Mouse (Mus musculus): ENCODE measurements around the gene Vps35l. TPM values are rescaled to one million over a fixed set of nuclear protein-coding genes. Genes with fewer than 3 reads are reported as not detected.

Vps35l gene
- total RNA-seq, 2 experiments from 2014 or later, result 49.5 to 51.6 TPM

DNA sequence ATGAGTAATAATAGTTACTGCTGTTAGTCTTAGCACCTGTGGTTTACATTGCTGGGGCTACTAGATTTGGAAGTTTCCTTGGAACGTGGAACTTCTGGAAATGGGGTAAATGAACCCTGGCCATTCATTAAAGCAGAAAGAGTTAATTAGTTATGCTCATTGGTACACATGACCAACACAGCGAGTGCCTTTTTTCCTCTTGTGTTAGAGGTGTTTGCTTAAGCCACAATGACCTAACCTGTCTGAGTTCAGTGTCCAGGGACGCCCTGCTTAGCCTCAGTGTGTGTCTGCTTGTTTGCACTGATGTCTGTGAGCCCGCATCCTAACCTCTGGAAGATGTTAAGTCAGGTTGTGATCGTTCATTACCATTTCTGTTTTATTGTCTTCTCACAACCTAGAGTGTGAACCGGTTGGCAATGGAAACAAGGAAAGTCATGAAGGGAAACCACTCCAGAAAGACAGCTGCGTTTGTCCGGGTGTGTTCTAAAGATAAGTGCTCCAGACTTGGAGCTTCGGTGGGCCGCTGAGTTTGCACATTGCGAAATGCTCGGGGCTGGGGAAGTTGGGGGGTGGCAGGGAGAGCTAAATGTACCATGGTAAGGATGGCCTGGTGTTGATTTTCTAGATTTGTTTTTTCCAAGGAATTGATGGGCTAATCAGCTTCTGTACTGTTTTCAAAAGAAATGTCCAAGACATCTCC lies 71.5 kb downstream of the Vps35l start:
- no peak for ATAC-seq (ENCODE audit: poor library complexity, severe bottlenecking)

DNA sequence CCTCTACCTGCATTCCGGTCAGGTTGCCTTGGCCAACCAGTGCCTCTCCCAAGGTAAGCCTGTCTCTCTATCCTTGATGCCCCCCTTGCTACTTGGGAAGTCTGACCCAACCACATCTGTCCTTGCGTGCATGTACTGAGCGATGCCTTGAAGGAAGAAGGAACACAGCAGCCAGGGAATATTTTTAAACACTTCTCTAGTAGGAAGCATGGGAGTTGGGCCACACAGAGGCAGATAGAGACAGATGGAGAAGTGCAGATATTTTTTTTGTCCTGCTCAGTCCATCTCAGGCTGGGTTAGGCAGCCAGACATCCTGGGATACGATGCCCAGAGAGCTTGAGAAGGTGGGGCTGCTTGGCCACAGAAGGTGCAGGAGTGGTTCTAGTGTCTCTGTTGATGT lies 73.6 kb downstream of the Vps35l start:
- ATAC-seq (ENCODE audit: poor library complexity, severe bottlenecking), result no peak

DNA sequence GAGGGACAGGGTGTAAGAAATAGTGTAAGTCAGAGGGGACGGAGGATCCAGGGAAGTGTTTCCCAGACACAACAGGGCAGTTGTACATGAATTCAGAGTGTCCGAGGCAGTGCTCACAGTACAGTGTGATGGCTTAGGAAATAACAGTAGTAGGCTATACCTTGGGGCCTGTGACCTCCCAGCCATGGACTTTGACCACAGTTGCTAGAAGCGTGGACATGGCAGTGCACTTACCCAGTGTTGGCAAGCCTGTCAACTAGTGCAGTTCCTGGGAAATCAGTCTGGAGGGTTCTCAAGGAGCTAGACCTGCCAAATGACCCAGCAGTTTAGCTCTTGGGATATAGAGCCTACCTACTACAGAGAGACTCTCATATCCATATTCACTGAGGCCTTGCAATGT lies 76.2 kb downstream of the Vps35l start:
- no peak for ATAC-seq (ENCODE audit: poor library complexity, severe bottlenecking)

DNA sequence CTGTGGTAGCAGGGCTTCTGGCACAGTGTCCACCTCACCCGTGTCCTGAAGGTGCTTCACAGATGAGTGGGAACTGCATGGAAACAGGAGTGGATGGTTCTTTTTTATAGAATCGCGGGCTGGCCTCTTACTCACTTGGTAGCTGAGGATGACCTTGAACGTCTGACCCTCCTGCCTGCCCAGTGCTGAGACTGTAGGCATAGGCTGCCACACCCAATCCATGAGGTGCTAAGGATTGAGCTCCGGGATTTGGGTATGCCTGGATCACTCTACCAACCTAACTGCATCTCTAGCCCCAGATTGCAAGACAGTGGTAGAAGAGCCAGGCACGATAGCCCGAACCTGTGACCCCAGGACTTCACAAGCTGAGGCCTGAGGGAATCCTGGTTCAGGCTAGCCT lies 77.7 kb downstream of the Vps35l start:
- no peak for ATAC-seq (ENCODE audit: poor library complexity, severe bottlenecking)

DNA sequence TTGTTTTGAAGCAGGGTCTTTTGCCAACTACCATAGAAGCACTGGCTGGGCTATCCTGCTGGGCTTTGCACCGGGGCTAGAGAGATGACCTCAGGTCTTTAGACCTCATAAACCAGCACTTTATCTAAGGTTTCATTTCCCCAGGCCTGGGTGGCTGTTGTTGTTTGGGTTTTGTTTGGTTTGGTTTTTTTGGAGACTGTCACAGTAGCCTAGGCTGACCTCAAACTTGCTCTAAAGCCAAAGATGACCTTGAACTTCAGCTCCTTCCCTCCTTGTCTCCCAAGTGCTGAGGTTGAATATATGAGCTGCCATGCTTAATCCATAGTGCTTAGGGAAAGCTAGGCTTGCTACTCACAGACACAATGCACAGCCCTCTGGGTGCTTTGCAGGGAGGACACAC lies 79.6 kb downstream of the Vps35l start:
- no peak for ATAC-seq (ENCODE audit: poor library complexity, severe bottlenecking)

DNA sequence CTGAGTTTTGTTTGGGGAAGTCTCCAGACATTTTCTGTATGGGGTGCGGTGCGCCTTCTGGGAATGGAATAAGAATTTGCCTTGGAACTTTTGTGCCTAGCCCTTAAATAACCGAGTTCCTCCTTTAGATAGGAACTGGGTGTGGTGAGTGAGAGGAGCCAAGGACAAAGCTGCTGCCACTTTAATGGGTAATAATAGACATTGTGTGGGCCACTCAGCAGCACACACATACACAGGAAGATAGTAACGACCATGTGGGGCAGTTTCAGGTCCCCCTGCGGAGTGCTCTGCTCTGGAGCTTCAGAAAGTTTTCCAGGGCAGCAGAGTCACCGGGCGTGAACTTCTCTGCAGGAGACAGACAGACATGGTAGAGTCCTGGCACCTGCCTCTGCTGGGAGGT lies 81.3 kb downstream of the Vps35l start:
- ATAC-seq (ENCODE audit: poor library complexity, severe bottlenecking), result peak; percentile 52

DNA sequence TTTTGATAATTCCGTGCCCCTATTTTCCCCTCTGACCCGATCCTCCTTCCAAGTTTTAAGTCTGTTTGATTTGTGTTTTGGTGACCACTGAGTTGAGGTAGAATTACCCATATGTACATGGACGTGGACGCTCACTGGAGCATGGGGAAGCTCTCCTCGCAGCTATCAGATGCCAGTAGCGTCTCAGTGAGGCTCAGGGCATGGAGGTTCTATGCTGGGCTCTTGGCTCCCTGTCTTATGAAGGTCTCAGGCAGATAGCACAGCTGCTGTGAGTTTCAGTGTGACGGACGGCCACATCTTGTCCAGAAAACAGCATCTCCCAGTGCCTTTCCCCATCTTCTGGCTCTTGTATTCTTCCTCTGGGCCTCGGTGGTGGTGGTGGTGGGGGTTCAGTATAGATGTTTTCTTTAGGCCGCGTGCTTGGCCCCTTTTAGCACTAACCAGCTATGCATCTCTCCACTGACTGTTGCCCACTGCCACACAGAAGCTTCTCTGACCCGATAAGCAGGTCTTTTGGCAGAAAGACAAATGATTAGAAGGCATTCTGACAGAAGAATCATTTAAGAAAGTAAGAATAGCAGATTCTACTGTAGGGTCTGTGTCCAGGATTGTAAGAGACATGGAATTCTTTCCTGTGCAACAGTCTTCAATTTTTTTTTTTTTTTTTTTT lies 82.0 kb downstream of the Vps35l start:
- ATAC-seq (ENCODE audit: poor library complexity, severe bottlenecking), result no peak

DNA sequence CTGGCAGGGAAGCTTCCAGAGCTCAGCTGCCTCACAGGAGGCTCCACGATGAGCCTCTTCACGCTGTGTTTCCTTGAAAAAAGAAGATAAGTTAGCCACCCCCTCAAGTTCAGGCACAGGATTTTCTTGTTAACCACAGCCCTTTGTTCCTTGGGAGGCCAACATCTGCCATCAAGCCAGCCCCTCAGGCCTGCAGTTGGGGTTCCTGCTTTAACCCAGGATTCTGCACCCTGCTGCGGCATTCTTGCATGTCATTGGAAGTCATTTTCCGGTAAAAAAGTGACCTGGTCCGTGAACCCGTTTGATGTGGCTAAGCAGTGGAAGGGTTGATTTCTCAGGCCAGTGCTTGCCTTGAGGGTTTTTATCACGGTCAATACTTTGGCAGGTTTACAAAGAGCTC lies 84.4 kb downstream of the Vps35l start:
- no peak for ATAC-seq (ENCODE audit: poor library complexity, severe bottlenecking)

DNA sequence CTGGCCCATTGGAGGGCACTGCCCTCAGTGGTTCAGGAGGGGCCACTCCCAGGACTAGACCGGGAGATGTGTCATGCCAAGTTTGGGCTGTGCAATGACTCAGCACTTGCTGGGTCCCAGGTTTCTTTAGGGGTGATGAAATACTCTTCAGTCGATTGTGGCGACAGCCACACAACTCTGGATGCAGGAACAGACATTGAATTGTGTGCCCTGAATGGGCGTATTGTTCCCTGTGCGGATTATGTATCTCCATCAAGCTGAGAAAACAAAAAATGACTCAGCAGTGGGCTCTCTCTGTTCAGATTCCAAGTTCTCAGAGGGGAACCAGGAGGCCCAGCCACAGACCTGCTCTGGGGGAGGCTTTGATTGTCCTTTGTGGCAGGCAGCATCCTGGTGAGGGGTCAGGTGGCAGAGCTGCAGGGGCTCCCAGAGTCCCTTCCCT lies 88.0 kb downstream of the Vps35l start:
- peak; percentile 50 for ATAC-seq (ENCODE audit: poor library complexity, severe bottlenecking)

DNA sequence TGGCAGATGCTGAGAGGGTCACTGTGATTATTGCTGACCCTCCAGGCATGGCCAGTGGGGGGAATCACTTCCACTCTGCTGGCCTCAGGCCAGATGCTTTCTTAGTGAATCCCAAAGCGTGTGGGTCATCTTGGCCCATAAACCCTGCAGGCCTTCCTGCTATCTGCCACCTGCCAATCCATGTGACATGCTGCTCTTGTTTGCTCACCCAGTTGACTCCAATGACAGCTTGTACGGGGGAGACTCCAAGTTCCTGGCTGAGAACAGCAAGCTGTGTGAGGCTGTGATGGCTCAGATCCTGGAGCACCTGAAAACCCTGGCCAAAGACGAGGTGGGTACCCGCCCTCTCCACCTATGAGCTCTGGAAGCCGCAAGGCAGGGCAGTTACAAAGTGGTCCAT lies 97.9 kb downstream of the Vps35l start:
- no peak for ATAC-seq (ENCODE audit: poor library complexity, severe bottlenecking)

DNA sequence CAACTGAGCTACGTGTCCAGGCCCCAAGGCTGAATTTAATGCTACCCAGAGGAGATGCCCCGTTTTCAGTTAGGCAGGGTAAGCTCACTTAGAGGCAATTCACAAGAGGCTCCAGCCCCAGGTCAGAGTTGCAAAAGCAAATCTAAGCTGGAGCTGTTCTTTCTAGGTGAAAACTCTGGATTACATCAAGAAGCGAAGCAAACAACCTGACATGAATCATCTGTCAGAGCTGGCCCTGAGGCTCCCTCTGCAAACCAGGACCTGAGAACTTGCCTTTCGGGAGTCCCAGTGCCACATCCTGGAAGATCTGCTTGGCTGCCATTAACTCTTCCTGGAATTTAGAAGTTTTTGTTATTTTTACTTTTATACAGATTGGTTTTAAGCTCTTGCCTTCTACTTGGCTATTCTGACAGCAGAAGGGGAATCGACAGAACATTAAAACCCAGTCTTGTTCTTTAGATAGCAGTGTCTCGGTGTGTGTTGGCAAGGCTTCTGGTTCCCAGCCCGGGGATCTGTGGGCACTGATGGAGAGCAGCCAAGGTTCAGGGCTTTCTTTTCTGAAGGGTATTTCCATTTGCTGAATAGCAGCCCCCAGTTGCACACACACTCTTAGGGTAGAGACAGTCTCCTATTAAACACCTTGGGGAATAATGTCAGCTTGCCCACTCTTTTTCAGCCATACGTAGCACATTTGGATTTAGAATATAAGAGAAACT lies 101.2 kb downstream of the Vps35l start:
- no peak for ATAC-seq (ENCODE audit: poor library complexity, severe bottlenecking)

DNA sequence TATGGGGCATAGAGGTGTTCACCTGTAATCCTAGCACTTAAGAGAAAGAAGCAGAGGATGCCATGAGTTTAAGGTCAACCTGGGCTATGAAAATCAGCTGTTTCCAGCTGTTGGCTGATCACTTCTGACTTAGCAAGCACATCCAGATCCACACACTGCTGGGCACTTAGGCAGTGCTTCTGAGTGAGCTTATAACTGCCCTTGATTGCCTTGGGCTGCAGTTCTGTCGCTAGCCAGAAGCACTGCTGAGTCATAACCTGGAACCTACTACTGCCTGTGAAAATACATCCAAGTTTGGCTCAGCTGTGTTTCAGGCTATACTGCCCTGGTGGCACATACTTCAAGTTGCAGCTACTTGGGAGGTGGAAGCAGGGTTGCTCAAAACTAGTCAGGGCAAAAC lies 101.8 kb downstream of the Vps35l start:
- ATAC-seq (ENCODE audit: poor library complexity, severe bottlenecking), result no peak

DNA sequence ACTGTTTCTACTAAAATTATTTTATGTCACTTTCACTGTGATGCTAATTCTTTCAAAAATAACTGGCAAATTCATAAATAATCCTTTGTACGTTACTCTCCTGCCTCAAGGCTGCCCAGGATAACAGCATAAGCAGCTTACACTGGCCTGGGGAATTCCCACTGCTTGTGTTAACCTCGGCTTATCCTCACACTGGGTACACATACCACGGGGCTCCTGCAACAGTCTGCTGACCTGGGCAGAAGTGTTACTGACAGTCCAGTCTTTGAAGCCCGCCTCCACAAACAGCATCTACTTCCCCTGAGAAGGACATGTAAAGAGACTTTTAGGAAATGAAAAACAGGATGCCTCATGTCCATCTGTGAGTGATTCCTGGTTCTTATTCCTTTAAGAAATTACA lies 102.9 kb downstream of the Vps35l start:
- no peak for ATAC-seq (ENCODE audit: poor library complexity, severe bottlenecking)

DNA sequence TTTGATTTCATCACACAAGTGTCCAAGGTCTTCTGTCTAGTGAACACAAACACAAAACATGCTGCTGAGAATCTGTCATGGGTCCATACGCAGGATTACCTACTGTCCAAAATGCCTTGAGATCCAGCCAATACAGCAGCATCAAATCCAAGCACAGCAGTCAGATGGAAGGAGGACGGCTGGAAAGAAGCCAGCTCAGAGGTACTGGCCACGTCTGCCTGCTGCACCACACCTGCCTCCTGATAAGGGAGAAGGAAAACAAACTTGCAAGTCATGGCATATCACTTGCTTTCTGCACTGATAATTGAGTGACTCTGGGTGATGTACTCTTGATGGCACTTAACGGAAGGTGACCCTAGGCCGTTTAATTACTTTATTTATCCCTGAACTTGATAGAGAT lies 105.1 kb downstream of the Vps35l start:
- no peak for ATAC-seq (ENCODE audit: poor library complexity, severe bottlenecking)

DNA sequence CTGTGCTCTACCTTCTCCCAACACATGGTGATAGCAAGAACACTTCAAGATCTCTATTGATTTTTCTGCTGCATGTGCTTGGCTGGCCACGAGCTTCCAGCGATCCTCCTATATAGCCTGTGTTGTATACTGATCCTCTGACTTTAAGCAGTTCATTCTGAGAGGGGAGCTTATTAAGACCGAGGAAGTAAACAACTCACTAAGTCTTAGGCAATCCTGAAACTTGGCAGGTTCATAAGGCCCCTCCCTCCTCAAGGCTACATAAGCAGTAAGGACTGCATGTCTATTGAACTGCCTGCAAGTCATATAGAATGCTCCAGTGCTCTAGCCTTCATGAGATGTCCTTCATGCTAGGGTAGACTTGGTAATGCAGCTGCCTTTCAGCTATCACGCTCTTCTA lies 106.3 kb downstream of the Vps35l start:
- ATAC-seq (ENCODE audit: poor library complexity, severe bottlenecking), result no peak

DNA sequence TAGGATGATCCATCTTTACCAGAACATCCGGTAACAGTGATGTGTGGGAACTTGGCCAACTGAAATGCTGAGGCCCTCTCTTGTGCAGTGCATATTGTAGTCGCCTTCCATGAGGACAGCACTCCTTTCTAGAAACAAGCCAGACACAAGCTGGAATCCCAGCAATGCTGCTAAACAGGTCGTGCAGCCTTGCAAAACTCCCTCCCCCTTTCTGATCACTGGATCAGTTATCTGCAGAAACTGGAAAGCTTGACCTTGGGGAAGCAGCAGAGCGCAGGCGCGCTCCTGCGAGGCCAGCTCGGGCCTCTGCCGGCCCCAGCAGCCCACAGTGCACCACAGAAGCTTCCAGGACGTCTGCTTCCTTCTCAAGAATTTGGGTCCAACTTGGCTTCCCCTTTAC lies 108.8 kb downstream of the Vps35l start:
- ATAC-seq (ENCODE audit: poor library complexity, severe bottlenecking), result no peak

DNA sequence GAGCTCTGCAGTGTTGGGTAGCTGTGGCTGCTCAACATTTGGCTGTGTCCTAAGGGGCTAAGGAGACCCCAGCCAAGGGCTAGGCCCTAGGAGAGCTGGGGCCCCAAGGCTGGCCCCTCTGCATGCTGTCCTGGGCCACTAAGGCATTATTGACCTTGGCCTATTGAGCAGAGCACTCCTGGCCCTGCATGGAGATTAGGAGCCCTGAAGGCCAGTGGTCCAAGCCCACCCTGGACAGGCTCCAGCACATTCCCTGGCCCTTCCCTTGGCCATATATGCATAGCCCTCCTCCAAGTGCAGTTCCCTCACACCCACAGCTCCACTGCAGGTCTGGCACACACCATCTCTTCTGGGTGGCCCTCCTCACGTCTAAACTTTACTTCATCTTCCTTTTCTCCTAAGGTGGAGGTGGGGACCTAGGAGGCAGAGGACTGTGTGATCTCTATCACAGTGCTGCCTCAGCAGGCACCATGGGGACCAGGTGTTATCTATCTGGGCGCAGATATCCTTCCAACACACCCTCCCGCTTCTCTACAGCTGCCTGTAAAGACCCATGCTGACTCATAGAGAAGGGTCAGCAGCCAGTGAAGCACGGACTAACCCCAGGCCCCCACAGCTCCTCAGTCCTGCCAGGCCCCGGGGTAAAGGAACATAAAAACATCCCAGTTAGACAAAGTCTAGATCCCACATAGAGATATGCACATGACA lies 109.7 kb downstream of the Vps35l start:
- ATAC-seq (ENCODE audit: poor library complexity, severe bottlenecking), result no peak

DNA sequence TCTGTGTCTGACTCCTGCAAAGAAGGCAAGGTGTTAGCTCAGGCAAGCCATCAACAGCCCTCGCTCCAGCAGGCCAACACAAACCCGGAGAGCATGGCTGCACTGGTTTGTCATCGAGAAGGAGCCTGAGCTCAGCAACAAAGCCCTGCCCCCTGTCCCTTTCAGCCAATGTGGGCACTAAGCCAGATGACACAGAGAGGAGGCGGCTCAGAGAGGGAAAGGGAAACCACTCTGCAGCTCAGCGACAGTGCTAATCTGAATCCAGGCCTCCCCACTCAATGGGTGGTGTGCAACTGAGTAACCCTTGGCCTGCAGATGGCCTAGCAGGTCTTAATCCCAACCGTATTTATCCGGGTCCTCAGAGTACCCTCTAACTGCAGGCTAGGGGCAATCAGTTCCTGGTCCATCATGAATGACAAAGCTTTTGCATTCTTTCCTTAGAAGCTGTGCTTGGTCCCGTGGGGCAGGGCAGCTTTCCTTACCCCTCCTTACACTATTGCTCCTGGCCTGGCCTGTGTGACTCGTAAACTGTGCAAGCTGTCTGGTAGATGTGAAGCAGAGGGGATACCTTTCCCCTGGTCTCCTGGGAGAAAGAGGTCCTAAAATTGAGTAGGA lies 110.8 kb downstream of the Vps35l start:
- ATAC-seq (ENCODE audit: poor library complexity, severe bottlenecking), result no peak

DNA sequence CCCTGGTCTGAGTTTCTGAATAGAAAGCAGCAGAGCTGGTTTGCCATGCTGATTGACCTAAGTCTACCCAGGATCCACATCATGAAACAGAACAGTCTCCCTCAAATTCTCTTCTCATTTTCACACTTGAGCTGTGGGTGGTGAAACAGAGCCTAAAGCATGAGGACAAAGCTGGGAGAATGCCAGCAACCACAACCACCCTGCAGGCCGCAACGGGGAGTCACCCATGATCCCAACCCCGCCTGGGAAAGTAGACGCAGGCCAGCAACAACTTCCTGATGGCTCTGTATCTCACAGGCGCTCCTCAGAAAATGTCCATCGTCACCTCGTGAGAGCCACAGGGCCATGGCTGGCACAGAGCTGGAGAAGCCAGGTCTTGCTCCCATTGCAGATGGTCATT lies 111.5 kb downstream of the Vps35l start:
- peak; percentile 27 for ATAC-seq (ENCODE audit: poor library complexity, severe bottlenecking)

DNA sequence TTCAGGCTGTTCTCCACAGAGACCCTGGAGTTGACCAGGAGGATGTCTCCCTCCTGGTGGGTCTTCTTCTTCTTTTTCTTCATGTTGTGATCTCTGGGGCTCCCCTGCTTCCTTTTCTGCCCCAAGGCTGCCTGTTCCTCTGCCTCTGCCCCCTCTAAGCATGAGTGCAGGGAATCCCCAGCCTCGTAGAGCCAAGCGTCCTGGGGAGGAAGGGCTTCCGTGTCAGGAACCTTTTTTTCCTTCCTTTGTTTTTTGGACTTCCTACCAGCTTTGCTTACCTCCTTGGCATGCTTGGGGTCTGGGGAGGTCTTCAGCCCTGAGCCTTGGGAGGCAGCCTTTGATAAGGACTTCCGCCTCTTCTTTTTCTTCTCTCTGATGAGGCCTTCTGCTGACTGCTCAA lies 112.6 kb downstream of the Vps35l start:
- no peak for ATAC-seq (ENCODE audit: poor library complexity, severe bottlenecking)

DNA sequence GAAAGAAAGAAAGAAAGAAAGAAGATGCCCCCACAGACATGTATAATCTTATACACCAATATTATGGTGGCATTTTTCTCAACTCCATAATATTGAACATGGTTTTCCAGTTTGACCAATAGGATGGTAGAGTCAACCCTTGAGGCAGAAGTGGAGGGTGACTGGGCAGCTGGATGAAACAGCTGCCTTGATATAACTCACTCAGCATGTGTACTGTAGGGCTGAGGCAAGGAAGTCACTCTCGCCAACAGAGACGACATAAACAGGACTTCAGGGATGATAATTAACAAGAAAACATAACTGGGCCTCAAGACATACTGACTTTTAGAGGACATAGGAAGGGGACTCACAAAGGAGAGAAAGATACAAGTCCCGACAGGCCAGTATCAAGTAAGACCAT lies 114.6 kb downstream of the Vps35l start:
- no peak for ATAC-seq (ENCODE audit: poor library complexity, severe bottlenecking)
